Mouse (Mus musculus) hindbrain, embryonic 16.5 days (tissue): Measurements from ENCODE around the gene Zfp358. TPM values are rescaled to one million over a fixed set of nuclear protein-coding genes. Genes with fewer than 3 reads are reported as not detected.

Source experiments
- ATAC-seq: fragments of 200-750 bp; cut with Nextera tagmentation; 2 replicates; pipeline ENCODE4 v1.8.0; 2017; ENCODE audit warnings: moderate TSS enrichment, moderate library complexity
- H3K27ac ChIP-seq: fragments of 300-500 bp; sonication (generic); 2 replicates; pipeline ENCODE4 v1.5.1; 2014; ENCODE audit warnings: low read depth, mild to moderate bottlenecking, control low read depth, low read length, moderate library complexity
- H3K27me3 ChIP-seq: fragments of 300-500 bp; sonication (generic); replicated peaks from 2 replicates; pipeline ENCODE4 v1.6.1; 2014; ENCODE audit warnings: low read length; ENCODE audit not compliant: control insufficient read depth, insufficient read depth
- H3K36me3 ChIP-seq: fragments of 300-500 bp; sonication (generic); 2 replicates; pipeline ENCODE4 v1.6.1; 2014; ENCODE audit warnings: mild to moderate bottlenecking, low read length, moderate library complexity, mixed read lengths; ENCODE audit not compliant: control insufficient read depth, insufficient read depth
- H3K4me1 ChIP-seq: fragments of 300-500 bp; sonication (generic); 2 replicates; pipeline ENCODE4 v1.6.1; 2014; ENCODE audit warnings: low read depth, low read length; ENCODE audit not compliant: control insufficient read depth, insufficient read depth
- H3K4me2 ChIP-seq: fragments of 300-500 bp; sonication (generic); 2 replicates; pipeline ENCODE4 v1.6.1; 2014; ENCODE audit warnings: mild to moderate bottlenecking, low read length, control low read depth, moderate library complexity
- H3K4me3 ChIP-seq: fragments of 300-500 bp; sonication (generic); 2 replicates; pipeline ENCODE4 v1.5.1; 2014; ENCODE audit warnings: mild to moderate bottlenecking, low read length, control low read depth, moderate library complexity
- H3K9ac ChIP-seq: fragments of 300-500 bp; sonication (generic); 2 replicates; pipeline ENCODE4 v1.6.1; 2014; ENCODE audit warnings: low read depth, mild to moderate bottlenecking, control low read depth, low read length, moderate library complexity
- H3K9me3 ChIP-seq: fragments of 300-500 bp; sonication (generic); 2 replicates; pipeline ENCODE4 v1.6.1; 2014; ENCODE audit warnings: mild to moderate bottlenecking, low read length, moderate library complexity; ENCODE audit not compliant: control insufficient read depth
- WGBS: fragments of 180-500 bp; shearing (Covaris S2); extraction: QIAGEN DNeasy Blood & Tissue Kit; methylation state at CpG from one replicate; pipeline ENCODE4 v1.1.7; 2014; 5-methylcytosine and 5-hydroxymethylcytosine counted together
- polyA plus RNA-seq: library from polyadenylated mRNA; unstranded; fragments of >200 nt; fragmentation: Nextera tagmentation; extraction: Ambion mirVana; gene quantifications from 2 replicates; pipeline ENCODE4 v1.2.1, GENCODE M21; 2015

Zfp358 gene
- polyA plus RNA-seq, 1 experiment from 2014 or later: 55.3 TPM

- H3K9ac ChIP-seq: no peak overlapping the region
- 100% methylated on average over 1 of the region's 1 CpGs for WGBS
- H3K9me3 ChIP-seq: no peaks in the 10 kb centered on the region
- H3K4me1 ChIP-seq: peaks cover 4% of the 10 kb centered on the region; the same call in 1 of the 2 replicates
- no peak overlapping the region for H3K27ac ChIP-seq
- no peaks in the 10 kb centered on the region for H3K36me3 ChIP-seq
- no peak for ATAC-seq
- no peak overlapping the region for H3K4me3 ChIP-seq
- H3K27me3 ChIP-seq: no peaks in the 10 kb centered on the region
- no peak overlapping the region for H3K4me2 ChIP-seq
Measured at GRCm38 (mm10) chr8:3468838-3469237, 24.1 kb upstream of the Zfp358 start.

GRCm38 (mm10) chr8:3470562-3470961, 22.4 kb upstream of the Zfp358 start, which contains the start of gene Tex45:
Gene Tex45, plus strand, starts transcription at chr8:3470862.
- no peak within 1 kb of the TSS for H3K4me2 ChIP-seq
- H3K9me3 ChIP-seq: no peaks in the 10 kb centered on the region
- ATAC-seq: no peak

DNA sequence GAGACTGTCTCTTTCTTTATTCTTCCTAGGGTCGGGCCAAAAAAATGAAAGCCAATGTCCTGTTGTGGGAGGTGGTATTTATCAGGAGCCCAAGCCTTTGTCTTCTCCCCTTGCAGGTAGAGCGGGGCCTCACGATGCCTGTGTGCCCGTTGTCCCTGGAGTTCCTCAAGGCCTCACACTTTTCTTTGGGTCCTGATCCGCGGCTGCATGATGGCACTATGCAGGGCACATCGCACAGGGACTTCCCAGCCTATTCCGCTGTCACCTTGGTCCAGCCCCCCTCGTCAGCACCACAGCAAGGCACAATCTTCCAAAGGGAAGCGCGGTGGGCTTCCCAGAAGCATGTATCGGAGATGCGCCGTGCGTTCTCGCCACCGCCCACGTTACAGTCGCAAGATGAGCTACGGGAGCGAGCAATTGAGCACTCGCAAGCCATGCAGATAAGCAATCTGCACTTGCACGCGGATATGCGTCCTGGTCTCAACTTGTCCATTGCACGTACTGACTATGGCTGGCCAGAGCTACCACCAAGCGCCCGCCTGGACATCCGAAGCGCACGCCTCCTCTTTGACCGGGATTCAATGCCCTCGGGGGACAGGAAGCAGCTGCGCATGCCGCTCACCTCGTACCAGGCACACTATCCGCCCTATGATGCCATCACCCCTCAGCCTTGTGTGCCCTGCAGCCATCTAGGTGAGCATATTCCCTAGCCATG, 17.1 kb upstream of the Zfp358 start:
- ATAC-seq: peak; percentile 76
- Histone ChIP-seq H3K4me3 (peak overlapping the region; percentile 35), H3K4me2 (peak overlapping the region; percentile 58), H3K27me3 (no peaks in the 10 kb centered on the region), H3K27ac (no peak overlapping the region), H3K9ac (peak overlapping the region; percentile 60), H3K9me3 (no peaks in the 10 kb centered on the region), H3K4me1 (no peaks in the 10 kb centered on the region), H3K36me3 (no peaks in the 10 kb centered on the region)
- WGBS: 28% methylated on average over 37 of the region's 37 CpGs

More at GRCm38 (mm10) chr8:3470562-3470961, 22.4 kb upstream of the Zfp358 start, which contains the start of gene Tex45:
- H3K27ac ChIP-seq: no peak within 1 kb of the TSS
- H3K4me1 ChIP-seq: peaks cover 4% of the 10 kb centered on the region; the same call in 1 of the 2 replicates
- H3K27me3 ChIP-seq: no peaks in the 10 kb centered on the region
- no peaks in the 10 kb centered on the region for H3K36me3 ChIP-seq
- no peak within 1 kb of the TSS for H3K9ac ChIP-seq
- no peak within 1 kb of the TSS for H3K4me3 ChIP-seq

DNA sequence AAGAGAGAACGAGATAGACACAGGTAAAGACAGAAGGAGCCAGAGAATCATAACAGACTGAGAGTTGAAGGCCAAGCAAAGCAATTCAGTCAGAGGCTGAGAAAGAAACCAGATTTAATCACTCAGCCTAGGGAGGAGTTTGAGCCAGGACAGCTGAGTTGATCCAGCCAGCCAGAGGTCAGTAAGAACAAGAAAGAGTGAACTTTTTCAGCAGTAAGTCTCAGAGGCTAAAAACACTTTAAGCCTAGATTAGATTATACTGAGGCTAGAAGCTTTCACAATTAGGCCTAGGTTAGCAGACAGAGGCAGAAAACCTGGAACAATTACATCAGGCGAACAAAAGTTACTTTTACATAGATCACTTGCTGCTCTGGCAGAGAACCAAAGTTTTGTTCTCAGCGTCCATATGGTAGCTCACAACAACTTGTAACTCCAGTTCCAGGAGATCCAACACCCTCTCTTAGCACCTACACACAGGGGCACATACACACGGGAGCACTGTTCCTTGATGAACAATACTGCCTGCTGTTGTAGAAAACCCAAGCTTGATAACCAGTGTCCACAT, 12.6 kb upstream of the Zfp358 start:
- Histone ChIP-seq H3K27ac (no peak overlapping the region), H3K4me3 (no peak overlapping the region), H3K27me3 (no peaks in the 10 kb centered on the region), H3K36me3 (no peaks in the 10 kb centered on the region), H3K9ac (no peak overlapping the region), H3K4me1 (no peaks in the 10 kb centered on the region), H3K9me3 (no peaks in the 10 kb centered on the region), H3K4me2 (no peak overlapping the region)
- 83% methylated on average over 4 of the region's 4 CpGs for WGBS
- ATAC-seq: no peak

GRCm38 (mm10) chr8:3481605-3482004, 11.3 kb upstream of the Zfp358 start:
- no peak for ATAC-seq
- no peaks in the 10 kb centered on the region for H3K4me1 ChIP-seq
- H3K9ac ChIP-seq: no peak overlapping the region
- H3K36me3 ChIP-seq: no peaks in the 10 kb centered on the region
- no peak overlapping the region for H3K4me3 ChIP-seq
- no peaks in the 10 kb centered on the region for H3K27me3 ChIP-seq
- no peaks in the 10 kb centered on the region for H3K9me3 ChIP-seq
- no peak overlapping the region for H3K4me2 ChIP-seq
- WGBS: 63% methylated on average over 5 of the region's 5 CpGs
- no peak overlapping the region for H3K27ac ChIP-seq

- Histone ChIP-seq H3K4me2 (no peak overlapping the region), H3K36me3 (no peaks in the 10 kb centered on the region), H3K4me1 (no peaks in the 10 kb centered on the region), H3K9ac (no peak overlapping the region), H3K4me3 (no peak overlapping the region), H3K27me3 (no peaks in the 10 kb centered on the region), H3K27ac (no peak overlapping the region), H3K9me3 (no peaks in the 10 kb centered on the region)
- WGBS: 90% methylated on average over 22 of the region's 22 CpGs
- no peak for ATAC-seq
Measured at GRCm38 (mm10) chr8:3482240-3482740, 10.6 kb upstream of the Zfp358 start.

DNA sequence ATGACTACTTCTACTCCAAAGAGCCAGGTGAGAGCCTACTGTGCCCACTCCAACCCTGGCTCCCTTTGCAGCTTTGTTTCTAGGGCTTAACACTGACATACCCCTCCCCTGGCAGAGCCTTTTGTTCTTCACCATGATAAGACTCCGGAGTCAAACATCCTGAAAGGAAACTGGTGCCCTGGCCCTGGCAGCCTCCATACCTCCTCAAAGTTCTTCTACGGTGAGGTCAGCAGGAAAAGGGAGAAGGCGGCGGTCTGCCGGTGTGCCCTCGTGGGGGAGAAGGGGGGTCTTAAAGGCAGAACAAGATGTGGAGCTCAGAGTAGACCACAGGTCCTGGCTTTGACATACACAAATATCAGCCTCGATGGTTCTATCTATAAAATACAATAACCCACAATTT, 9.4 kb upstream of the Zfp358 start:
- no peaks in the 10 kb centered on the region for H3K27me3 ChIP-seq
- no peak overlapping the region for H3K4me3 ChIP-seq
- no peak overlapping the region for H3K4me2 ChIP-seq
- ATAC-seq: no peak
- no peak overlapping the region for H3K9ac ChIP-seq
- no peaks in the 10 kb centered on the region for H3K9me3 ChIP-seq
- WGBS: 87% methylated on average over 7 of the region's 7 CpGs
- H3K36me3 ChIP-seq: no peaks in the 10 kb centered on the region
- no peak overlapping the region for H3K27ac ChIP-seq
- no peaks in the 10 kb centered on the region for H3K4me1 ChIP-seq

DNA sequence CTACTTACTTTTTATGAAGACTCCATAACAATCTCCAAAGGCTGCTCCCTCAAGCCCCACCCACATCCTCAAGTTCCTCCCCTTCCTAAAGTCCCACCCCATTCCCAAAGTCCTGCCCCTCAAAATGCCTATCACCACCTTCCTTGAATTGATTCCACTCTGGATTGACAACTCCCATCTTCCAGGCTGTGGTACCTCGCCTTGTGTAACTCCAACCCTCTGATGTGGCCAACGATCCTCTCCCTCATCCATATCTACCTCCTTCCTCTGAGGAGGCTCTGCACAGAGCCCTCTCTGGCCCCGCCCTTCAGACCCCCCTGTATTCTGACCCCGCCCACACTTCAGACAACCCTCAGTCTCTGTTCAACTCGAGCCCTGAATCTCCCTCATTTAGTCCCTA, 7.7 kb upstream of the Zfp358 start:
- Histone ChIP-seq H3K9me3 (no peaks in the 10 kb centered on the region), H3K27ac (no peak overlapping the region), H3K4me1 (no peaks in the 10 kb centered on the region), H3K4me3 (no peak overlapping the region), H3K36me3 (no peaks in the 10 kb centered on the region), H3K9ac (no peak overlapping the region), H3K27me3 (no peaks in the 10 kb centered on the region), H3K4me2 (no peak overlapping the region)
- WGBS: 22% methylated on average over 5 of the region's 5 CpGs
- no peak for ATAC-seq

DNA sequence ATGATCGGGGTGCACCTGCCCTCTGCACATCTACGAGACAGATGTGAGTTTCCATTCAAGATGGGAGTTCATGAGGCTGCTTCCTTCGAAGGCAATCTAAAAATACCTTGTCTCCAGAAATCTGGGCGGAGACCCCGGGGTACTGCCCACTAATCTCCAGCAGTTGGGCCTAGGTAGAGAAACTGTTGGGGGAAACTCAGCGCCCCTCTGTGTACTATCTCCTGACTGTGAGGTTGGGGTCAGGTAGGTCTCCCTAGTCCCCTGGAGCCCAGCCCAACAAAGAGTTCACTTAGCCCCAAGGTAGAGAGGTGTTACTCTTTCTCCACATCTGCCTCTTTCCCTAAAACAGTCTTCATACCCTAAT, 889 bp downstream of the Zfp358 start:
- Histone ChIP-seq H3K36me3 (peaks cover 19% of the 10 kb centered on the region), H3K27ac (peak overlapping the region; percentile 93), H3K4me3 (peak overlapping the region; percentile 88), H3K4me2 (peak overlapping the region; percentile 75), H3K9ac (peak overlapping the region; percentile 97), H3K27me3 (no peaks in the 10 kb centered on the region), H3K9me3 (peaks cover 2% of the 10 kb centered on the region; the same call in 1 of the 2 replicates), H3K4me1 (0 out of 2 replicates have a peak, but pooled peaks cover 2% of the 10 kb centered on the region)
- 40% methylated on average over 6 of the region's 6 CpGs for WGBS
- peak; percentile 7; the same call in 1 of the 2 replicates for ATAC-seq
